Mouse (Mus musculus): ENCODE data around the gene Asic2.

DNA sequence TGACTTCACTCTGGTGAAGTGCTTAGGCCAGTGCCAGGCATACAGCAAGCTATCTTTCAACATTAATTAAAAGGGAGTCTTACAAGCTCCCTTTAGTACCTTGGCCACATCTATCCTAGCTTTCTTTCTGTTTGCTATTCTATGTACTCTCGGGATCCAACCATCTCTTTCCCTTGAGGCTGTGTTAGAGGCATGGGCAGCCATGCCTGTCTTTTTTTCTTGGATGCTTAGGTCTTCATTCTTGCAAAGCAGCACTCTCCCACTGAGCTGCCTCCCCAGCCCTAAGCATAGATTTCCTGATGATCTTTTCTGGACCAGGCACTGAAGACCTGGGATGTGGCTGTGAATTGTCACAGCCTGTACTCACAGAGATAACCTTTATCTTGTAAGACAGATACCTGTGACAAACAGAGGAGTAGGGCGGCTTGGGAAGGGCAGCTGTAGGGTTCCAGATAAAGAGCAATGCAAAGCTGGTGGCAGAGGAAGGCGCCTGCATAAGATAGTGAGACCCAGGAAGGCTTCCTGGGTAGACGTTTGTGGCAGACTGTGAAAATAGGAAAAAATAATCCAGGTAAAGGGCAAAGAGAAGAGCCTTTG lies 433.0 kb downstream of the Asic2 start:
- TF ChIP-seq POLR2A (IDR thresholded peaks at IDR 0.05; ENCODE audit: borderline replicate concordance, control insufficient read depth, low read depth, low read length) (no peak), CTCF (IDR thresholded peaks at IDR 0.05; ENCODE audit: control insufficient read depth, insufficient read depth, low read length) (no peak)
